Mouse (Mus musculus) heart, adult 10 weeks (tissue): ENCODE measurements around the gene Gm12355. TPM values are rescaled to one million over a fixed set of nuclear protein-coding genes. Genes with fewer than 3 reads are reported as not detected.

Experiments used
- polyA plus RNA-seq: library from polyadenylated mRNA; stranded (reverse); fragments of 350-450 nt; fragmentation: Illumina TruSeq; extraction: RNeasy Lipid Tissue Mini Kit (QIAGEN cat#74804); gene quantifications from one replicate; pipeline ENCODE4 v1.2.3, GENCODE M21; 2014; ENCODE audit warnings: low read depth, low replicate concordance

Gene Gm12355
- polyA plus RNA-seq = not detected

DNA sequence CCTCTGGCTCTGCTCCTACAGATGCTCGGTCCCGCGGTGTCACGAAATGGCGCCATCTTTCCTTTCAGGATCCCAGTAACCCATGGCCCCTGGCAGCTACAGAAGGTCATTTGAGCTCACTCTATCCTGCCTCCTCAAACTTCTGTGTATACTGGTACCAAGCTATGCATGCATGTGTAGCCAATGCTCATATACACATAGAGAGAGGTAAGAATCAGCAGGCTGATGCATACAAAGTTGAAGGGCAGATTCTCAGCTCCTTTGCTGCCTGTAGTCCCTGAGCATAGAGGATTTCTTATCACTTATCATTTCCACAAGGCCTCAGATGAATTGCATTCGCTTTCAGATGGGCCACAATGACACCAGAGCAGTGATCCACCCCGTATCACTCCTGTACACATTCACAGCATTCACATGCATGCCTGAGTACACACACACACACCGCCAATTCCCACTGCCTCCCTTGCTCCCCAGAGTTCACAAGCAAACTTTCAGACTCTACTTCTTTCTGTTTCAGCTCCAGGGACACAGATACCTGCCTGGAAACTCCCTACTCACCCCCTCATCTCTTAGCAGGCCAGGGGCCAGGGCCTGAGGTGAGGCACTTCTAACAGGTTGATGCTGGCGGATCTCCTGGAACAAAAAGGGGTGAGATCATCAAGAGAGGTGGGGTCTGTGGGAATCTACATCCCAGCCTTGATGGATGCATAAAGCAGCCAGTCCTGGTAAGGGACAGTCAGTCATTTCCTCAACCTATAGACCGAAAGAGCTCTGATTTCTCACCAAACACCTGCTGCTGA is at the start of gene Gm12355, which contains the start of gene Gsdma3:
Gene Gm12355, minus strand, starts transcription at position 51 of the 800 bp plus-strand sequence.
Gene Gsdma3, plus strand, starts transcription at position 750 of the 800 bp plus-strand sequence.

DNA sequence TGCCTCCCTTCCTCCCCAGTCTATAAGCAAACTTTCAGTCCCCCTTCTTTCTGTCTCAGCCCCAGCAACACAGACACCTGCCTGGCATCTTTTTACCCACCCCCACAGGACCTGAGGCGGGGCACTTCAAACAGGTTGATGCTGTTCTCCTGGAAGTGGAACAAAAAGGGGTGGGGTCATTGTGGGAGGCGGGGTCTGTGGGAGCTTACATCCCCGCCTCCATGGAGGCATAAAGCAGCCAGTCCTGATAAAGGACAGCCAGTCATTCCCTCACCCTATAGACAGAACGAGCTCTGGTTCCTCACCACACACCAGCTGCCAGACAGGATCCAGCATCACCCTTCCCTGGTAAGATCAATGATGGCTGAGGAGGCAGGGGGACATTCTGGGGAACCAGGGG is 38.6 kb upstream of the Gm12355 start, which contains the start of gene Gsdma:
Gene Gsdma, plus strand, starts transcription at position 261 of the 400 bp plus-strand sequence.

DNA sequence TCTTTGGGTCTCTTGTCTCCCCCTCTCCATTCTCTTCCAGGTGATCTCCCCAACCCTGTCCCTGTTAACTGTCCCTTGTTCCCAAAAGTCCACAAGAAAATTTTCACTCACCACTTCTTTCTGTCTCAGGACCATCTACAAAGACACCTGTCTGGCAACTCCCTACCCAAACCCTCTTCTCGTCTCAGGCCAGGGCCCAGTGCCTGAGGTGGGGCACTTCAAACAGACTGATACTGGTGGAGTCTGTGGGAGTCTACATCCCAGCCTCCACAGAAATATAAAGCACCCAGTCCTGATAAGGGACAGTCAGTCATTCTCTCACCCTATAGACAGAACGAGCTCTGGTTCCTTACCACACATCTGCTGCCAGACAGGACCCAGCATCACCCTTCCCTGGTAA is 21.0 kb upstream of the Gm12355 start, which contains the start of gene Gsdma2:
Gene Gsdma2, plus strand, starts transcription at position 301 of the 400 bp plus-strand sequence.

DNA sequence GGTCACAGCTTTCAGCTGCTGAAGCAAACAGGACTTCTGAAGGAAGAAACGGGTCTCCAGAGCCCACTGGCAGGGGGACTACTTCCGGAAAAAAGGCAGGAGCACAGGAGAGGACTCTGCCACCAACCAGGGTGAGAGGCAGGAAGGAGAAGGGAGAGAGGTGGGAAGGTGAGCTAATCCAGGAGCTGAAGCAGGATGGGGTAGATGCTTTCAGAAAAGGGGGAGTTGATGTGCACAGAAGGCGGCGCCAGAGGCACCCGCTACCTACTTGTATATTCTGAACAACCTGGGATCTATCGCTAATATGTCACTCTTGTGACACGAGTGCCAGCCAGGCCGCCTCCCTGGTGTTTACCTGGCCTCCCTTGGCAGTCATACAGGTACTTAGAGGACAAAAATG is 27.5 kb downstream of the Gm12355 start, which contains the start of gene Lrrc3c:
Gene Lrrc3c, plus strand, starts transcription at position 301 of the 400 bp plus-strand sequence.

DNA sequence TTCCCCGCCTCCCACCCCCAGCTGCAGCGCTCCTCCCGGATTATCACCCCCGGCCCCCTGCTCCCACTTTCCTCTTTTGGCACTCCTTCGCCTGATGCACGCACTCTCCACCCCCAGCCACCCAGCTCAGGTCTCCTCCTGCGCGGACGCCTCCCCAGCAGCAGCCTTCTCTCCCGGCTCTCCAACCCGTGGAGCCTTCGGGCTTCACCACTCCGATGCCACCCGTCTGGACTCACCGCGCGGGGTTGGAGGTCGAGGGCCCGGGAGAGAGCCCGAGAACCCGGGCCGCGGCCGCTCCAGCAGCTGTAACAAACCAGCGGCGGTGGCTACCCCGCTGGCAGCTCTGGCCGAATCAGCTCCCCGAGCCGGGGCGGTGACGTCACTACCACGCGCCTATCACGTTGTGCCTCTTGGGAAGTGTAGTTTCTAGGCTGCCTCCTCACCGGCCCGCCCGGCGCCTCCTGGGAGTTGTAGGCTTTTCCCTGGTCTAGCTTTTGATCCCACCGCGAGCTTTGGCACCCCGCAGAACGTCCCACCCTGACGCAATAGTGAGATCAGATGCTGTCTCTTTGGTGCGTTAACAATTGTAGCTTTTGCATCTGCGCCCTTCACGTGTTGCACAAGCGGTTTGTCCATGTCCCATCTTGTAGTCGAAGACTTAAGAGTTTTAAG is 38.4 kb downstream of the Gm12355 start, which contains the start of gene Ormdl3:
Gene Ormdl3, minus strand, starts transcription at position 477 of the 672 bp plus-strand sequence.

Other genes with a start within 250 kb of the Gm12355 start
- gene Tcap, start 241.8 kb downstream of the Gm12355 start, polyA plus RNA-seq = 1,455 TPM
- gene Pnmt, start 239.2 kb downstream of the Gm12355 start, polyA plus RNA-seq = 1.9 TPM
- gene Pgap3, start 225.2 kb downstream of the Gm12355 start, polyA plus RNA-seq = 10.7 TPM
- gene Erbb2, start 213.2 kb downstream of the Gm12355 start, polyA plus RNA-seq = 5.2 TPM
- 87.1 TPM for gene Mien1, start 186.7 kb downstream of the Gm12355 start, polyA plus RNA-seq
- not detected for gene Grb7, start 179.3 kb downstream of the Gm12355 start, polyA plus RNA-seq
- 0.24 TPM for gene Ikzf3, start 79.6 kb downstream of the Gm12355 start, polyA plus RNA-seq
- not detected for gene Zpbp2, start 74.6 kb downstream of the Gm12355 start, polyA plus RNA-seq
- 55.4 TPM for gene Ormdl3, start 38.3 kb downstream of the Gm12355 start, polyA plus RNA-seq
- gene Lrrc3c, start 27.4 kb downstream of the Gm12355 start, polyA plus RNA-seq = not detected
- not detected for gene Gsdma3, start 699 bp upstream of the Gm12355 start, polyA plus RNA-seq
- not detected for gene Gsdma2, start 21.1 kb upstream of the Gm12355 start, polyA plus RNA-seq
- not detected for gene Gsdma, start 38.7 kb upstream of the Gm12355 start, polyA plus RNA-seq
- gene Psmd3, start 56.9 kb upstream of the Gm12355 start, polyA plus RNA-seq = 106 TPM
- gene Csf3, start 75.6 kb upstream of the Gm12355 start, polyA plus RNA-seq = not detected
- 37.3 TPM for gene Med24, start 103.8 kb upstream of the Gm12355 start, polyA plus RNA-seq
- 99.6 TPM for gene Thra, start 115.0 kb upstream of the Gm12355 start, polyA plus RNA-seq
- 43.3 TPM for gene Nr1d1, start 149.7 kb upstream of the Gm12355 start, polyA plus RNA-seq
- 72.5 TPM for gene Msl1, start 169.9 kb upstream of the Gm12355 start, polyA plus RNA-seq
- 20.0 TPM for gene Casc3, start 179.2 kb upstream of the Gm12355 start, polyA plus RNA-seq
- 2.1 TPM for gene Rapgefl1, start 211.1 kb upstream of the Gm12355 start, polyA plus RNA-seq
- 5.2 TPM for gene Wipf2, start 238.0 kb upstream of the Gm12355 start, polyA plus RNA-seq